Mouse (Mus musculus) ovary, postnatal 14 days (tissue): ENCODE measurements around the gene Gpr146.

Experiments used
- DNase-seq: peaks from one replicate; pipeline ENCODE4 v3.0.0; 2022; ENCODE audit warnings: low spot score

Gpr146 gene

DNA sequence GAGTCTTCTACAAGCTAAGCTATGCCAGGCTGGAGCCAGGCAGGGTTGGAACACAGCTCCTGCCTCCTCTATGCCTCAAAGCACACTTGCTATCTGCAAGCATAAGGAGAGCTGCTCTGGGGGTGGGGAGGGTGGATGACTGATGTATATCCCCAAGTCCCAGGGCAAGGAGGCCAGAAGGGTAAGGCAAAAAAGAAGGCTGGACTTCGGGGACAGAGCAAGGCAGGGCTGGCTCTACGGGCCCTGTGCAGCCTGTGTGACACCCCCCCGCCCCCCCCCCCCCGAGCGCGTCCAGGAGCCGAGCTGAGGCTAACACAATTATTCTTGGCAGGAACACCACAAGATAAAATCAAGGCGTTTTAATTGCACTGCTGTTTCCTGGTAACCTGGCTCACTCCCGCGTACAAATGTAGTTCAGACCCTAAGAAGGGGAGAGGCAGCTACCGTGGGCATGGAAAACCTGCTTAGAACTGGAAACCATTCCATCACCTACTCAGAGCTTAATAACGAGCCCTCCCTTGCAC, 52.4 kb downstream of the Gpr146 start:
- DNase-seq: no peak

DNA sequence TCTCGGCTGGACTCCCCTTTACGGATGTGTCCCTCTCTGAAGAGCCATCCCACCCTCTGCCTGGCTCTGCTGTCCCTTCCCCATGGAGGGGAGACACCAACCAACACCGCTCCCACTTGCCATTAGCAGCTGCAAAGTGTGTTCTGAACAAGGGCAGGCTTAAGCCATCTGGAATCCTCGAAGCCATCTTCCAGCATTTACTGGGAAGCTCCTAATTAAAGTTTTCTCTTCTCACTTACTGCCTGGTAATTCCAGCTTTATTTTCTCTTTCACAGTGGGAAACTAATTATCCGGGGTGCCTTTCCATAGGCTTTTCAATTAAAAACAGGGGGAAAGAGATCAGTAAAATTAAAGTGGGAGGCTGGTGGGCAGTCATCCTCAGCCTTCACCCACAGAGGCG, 54.8 kb downstream of the Gpr146 start:
- no peak for DNase-seq

DNA sequence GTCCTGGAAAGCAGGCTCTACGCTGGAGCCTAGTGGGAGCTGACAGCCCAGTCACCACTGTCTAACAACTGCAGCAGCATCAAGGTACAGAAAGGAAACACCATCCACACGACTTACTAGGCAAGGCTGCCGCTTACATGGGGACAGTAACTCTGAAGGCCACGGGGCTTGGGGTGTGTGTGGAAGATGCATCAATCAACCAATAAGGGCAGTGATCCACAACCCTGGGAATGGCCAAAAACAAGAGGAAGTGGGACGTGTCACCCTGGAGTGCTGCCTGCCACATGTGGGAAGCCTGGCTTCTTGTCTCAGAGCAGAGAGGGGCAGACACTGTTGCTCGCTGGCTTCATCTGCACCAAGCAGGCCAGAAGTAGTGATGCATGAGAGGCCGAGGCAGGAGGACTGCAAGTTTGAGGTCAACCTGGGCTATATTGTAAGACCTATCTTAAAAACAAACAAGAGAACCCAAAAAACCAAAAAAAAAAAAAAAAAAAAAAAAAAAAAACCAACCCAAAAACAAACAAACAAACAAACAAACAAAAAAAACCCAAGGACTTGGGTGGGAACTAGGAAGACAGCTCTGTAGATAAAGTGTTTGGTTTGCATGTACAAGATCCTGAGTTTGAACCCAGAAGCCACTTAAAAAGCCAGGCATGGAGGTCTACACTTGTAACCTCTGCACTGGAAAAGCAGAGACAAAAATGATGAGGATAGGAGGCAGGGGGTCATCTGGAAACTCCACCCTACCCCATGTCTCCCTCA, 55.4 kb downstream of the Gpr146 start:
- DNase-seq: no peak

DNA sequence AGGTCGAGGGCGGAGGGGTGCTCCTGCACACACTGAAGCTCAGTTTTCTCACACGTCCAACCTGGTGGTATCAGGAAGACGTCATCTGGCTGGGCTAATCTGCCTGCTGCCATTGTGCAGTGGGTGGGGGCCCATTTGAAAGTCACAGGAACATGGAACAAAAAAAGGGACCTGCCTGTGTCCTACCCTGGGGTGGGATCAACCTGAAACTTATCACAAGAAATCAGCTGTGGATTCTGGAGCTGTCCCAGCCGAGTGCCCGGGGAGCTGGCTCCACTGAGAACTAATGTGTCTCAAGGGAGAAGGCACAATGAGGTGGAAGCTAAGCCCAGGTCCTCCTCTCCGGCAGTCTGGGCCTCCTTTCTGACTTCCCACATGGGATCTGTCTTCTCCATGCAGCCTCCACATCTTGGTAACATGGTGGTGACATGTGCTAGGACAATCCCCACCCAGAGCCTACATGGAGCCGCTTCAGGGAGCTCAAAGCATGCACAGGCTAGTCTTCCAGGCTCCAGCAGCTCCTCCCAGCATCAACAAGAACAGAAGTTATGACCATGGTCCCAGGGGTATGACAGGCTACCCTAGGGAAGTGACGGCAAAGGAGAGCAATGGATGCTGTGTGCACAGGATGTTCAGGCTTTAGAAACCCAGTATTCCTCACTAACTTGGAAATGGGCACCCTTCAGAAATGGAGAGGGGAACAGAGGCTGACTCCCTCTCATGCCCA, 56.5 kb downstream of the Gpr146 start:
- DNase-seq: no peak

DNA sequence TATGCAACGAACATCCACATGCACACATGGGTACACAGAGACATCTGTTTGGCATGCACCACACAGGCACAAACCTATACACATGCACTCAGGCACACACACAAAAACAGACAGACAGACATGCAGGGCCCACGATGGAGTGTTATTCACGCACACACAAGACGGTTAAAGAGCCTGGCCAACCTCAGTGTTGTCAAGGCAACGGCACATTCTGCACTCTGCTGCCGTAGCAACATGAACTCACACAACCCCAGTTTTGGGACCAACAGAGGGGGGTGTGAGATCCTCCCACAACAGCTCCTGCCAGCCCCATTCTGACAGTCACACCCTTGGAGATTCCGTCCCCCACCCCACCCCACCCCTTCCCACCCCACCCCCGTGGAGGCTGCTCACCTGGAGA, 57.4 kb downstream of the Gpr146 start:
- no peak for DNase-seq

DNA sequence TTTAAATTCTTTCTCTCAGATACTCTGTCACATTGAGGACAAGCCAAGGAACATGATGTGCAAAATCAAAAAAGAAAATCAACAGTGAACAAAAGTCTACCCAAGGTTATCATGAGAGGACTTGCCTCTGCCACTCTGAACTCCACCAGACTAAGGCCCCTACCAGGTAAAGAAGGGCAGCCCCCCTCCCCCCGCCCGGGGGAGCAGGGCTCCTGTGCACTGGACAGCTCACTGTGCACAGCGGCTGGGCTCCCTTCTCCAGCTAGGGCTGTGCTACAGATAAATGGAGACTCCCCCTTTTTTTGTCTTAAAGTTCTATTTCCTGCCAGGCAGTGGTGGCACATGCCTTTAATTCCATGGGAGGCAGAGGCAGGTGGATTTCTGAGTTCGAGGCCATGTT, 60.3 kb downstream of the Gpr146 start:
- DNase-seq: no peak

DNA sequence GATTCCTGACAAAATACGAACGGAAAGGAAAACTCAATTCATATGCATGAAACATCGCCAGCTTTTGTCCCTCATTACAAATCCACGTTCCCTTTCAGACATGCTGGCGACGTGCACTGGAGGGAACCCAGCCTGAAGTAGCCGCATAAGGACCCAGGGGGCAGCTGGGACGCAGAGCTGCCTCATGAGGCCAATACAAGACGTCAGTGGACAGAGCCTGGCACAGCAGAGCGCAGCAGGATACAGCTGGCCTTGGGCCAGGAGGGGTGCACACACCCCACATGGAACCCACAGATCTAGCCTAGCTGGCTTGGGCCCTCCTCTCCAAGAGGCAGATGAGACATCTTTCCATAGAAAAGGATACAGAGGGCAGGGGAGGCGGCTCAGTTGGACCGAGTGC, 60.9 kb downstream of the Gpr146 start:
- DNase-seq: no peak

DNA sequence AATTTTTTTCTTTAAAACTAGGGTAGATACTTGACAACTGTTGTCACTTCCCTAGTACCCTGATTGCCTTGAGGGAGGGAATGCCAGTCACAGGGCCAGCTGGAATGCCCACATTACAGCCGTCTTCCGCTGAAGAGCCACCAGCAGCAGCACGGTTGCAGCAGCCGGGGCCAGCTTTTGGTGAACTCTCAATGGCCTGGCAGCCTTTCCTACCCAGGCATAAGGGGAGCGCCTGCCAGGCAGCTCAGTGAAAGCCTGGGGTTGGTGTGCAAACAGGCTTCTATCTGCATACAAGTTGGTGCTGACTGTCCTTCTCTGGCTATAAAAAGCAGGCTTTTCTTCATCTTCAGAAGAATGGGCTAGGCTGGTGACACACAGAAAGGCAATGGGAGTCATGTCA, 63.0 kb downstream of the Gpr146 start:
- no peak for DNase-seq

DNA sequence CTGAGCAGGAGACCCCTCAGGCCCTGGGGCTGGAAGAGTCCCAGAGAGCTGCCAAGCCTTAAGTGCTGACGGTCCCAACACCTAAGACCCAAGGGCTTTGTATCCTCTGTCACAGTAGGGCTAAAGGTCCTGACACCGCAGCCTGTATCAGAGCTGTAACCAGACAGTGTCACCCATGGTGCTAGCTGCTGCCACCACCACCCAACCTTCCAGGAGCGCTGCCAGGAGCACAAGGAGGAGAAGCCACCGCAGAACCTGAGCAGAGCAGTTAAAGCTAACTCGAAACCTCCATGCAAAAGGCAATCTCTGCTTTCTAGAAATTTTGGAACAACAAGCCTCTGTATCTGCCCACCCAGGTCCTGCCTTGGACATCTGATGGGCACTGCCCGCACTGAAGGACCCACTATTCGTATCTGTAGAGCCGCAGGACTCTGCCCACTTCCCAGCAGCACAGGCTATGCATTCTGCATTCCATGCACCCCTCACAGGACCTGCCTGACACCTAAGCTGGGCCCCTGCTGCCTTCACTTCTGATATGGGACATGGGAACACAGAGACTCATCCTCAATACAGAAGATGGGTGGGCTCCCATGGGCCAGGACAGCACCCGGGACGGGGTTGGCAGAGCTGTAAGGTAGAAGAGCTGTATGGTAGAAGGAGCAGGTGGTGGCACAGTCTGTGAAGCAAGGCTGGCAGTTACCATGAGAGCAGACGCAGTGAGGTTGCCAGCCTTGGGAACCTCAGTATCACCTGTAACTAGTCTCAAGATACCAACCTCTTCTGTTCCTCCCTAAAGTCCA, 63.6 kb downstream of the Gpr146 start:
- DNase-seq: no peak

DNA sequence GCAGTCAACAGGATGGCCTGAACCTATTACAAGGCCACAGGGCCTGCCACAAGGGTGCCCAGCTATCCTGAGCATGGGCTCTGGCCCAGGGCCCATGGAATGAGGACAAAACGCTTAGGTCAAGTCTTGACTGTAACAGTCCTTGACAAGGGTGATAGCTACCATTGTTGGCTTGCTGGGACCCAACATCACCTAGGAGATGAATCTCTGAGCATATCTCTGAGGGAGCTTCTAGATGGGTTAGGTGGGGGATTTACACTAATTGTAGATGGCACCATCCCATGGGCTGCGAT, 64.2 kb downstream of the Gpr146 start:
- no peak for DNase-seq

DNA sequence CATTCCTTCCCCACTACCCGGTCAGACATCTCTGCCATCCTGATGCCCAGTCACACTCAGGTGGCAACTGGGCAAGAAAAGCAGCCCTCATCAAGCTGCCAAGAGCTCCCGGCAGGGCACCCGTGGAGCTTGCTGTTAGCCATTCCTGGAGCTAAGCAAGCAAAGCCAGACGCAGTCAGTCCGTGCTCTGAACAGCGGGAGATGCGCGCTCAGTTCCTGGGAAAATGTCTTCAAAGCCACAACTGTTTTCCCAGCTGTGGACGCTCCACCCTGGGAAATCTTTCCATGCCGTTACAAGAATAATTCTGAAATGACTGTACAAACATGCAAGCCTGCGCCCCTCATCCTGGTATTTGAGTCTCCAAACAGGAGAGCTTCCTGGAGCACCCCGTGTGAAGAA, 64.9 kb downstream of the Gpr146 start:
- no peak for DNase-seq

DNA sequence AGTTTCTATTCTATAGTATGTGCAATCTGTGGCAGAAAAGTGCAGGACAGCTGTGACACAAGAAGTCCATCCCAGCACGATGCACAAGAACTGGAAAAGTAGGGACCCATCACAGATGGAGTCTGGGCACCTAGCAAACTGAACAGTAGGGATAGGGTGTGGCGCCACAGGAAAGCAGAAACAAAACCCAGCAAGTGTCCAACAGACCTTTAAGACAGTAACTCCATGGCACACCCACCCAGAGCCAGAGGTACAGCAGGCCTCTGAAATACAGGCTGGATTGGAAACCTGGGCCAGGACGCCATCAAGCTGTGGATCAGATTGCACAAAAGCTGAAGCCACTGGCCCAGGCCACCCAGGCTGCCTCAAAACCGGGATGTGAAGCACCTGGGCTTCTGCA, 65.5 kb downstream of the Gpr146 start:
- no peak for DNase-seq

DNA sequence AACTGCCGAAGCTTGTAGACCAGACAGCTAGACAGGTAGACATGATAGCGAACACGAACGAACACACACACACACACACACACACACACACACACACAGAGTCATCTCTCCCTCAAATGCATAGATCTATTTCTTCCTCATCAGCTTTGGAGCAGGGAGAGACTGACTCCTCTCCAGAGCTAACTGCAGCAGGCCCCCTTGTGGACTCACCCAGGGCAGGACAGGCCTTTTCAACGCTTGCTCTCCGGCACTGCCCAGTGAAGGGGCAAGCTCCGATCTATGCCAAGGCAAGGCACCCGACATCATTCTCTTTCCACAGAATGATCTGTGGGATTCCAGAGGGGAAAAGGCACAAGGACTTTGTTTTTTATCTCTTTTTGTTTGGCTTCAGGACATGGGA, 67.8 kb downstream of the Gpr146 start:
- DNase-seq: no peak
